In genomic region chr5:118338186-118338585, GRCm38 (mm10) we compare ENCODE assay signal across 27 mouse cellular contexts.
"Had no signal": no experiment of that assay in that cellular context is flagged by ENCODE, and none has a peak within 500 bp of the region (broad histone marks: within the 10 kb centered on the region; RNA-seq: fewer than 3 reads in every experiment).

No protein-coding gene starts in this region.

- H3K4me1 ChIP-seq: liver, embryonic 12.5 days; liver, embryonic 13.5 days; liver, embryonic 15.5 days; midbrain, embryonic 10.5 days; midbrain, embryonic 12.5 days; midbrain, embryonic 13.5 days had no signal

- H3K27ac ChIP-seq: limb, embryonic 10.5 days; limb, embryonic 12.5 days; limb, embryonic 13.5 days; limb, embryonic 15.5 days; liver, embryonic 12.5 days; liver, embryonic 13.5 days; liver, embryonic 14.5 days; liver, embryonic 15.5 days; lung, embryonic 15.5 days; macrophage; midbrain, embryonic 10.5 days; midbrain, embryonic 12.5 days; midbrain, embryonic 13.5 days; midbrain, embryonic 15.5 days had no signal

- DNase-seq: left cerebral cortex, postnatal 4 days; liver; liver, embryonic 13.5 days; liver, postnatal 0 days; lung, adult 18-20 months; lung, adult 2 months; lung, embryonic 14.5 days; lung, postnatal 10 days; lung, postnatal 14 days; lung, postnatal 36 days; lung, postnatal 4 days; midbrain, embryonic 14.5 days had no signal

- H3K9me3 ChIP-seq: limb, embryonic 10.5 days; limb, embryonic 12.5 days; limb, embryonic 13.5 days; limb, embryonic 15.5 days; liver, embryonic 12.5 days; liver, embryonic 13.5 days; liver, embryonic 15.5 days; lung, embryonic 15.5 days; midbrain, embryonic 10.5 days; midbrain, embryonic 12.5 days; midbrain, embryonic 13.5 days; midbrain, embryonic 15.5 days had no signal

- H3K4me3 ChIP-seq: limb, embryonic 10.5 days; limb, embryonic 12.5 days; limb, embryonic 13.5 days; limb, embryonic 15.5 days; liver, embryonic 12.5 days; liver, embryonic 13.5 days; liver, embryonic 15.5 days; lung, embryonic 15.5 days; megakaryocyte, embryonic 14.5 days; midbrain, embryonic 10.5 days; midbrain, embryonic 12.5 days; midbrain, embryonic 13.5 days; midbrain, embryonic 15.5 days; myocyte had no signal

- H3K27me3 ChIP-seq: limb, embryonic 13.5 days; limb, embryonic 15.5 days; lung, embryonic 15.5 days; midbrain, embryonic 15.5 days had no signal

- H3K36me3 ChIP-seq: limb, embryonic 10.5 days; limb, embryonic 12.5 days; limb, embryonic 13.5 days; limb, embryonic 15.5 days; liver, embryonic 12.5 days; liver, embryonic 13.5 days; liver, embryonic 15.5 days; lung, embryonic 15.5 days; midbrain, embryonic 10.5 days; midbrain, embryonic 12.5 days; midbrain, embryonic 13.5 days; midbrain, embryonic 15.5 days had no signal
